Mouse (Mus musculus): Measurements from ENCODE around the gene Atg4a-ps. TPM values are rescaled to one million over a fixed set of nuclear protein-coding genes. Genes with fewer than 3 reads are reported as not detected.
"Not testable (repeated sequence)": the region's sequence is repeated elsewhere in the genome, so short reads cannot be mapped to it uniquely, and the experiment has no call there.

The Atg4a-ps gene
- polyA plus RNA-seq (2015; fragmentation: Nextera tagmentation; extraction: Ambion mirVana), result 0.11 and 0.14 TPM in 2 replicates

DNA sequence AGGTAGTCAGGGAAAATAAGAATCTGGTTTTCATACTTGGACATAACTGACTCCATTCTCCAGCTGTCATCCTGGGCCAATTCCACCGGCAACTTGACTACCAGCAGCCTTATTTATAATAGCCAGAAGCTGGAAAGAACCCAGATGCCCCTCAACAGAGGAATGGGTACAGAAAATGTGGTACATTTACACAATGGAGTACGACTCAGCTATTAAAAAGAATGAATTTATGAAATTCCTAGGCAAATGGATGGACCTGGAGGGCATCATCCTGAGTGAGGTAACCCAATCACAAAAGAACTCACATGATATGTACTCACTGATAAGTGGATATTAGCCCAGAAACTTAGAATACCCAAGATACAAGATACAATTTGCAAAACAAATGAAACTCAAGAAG, at the start of gene Atg4a-ps:
Gene Atg4a-ps, minus strand, starts transcription at position 101 of the 400 bp plus-strand sequence.
- ATAC-seq; H3K27ac ChIP-seq (ENCODE audit: low read depth, low read length); H3K4me3 ChIP-seq (ENCODE audit: low read length); H3K4me2 ChIP-seq (ENCODE audit: low read length); H3K9me3 ChIP-seq (ENCODE audit: control insufficient read depth, low read length); H3K4me1 ChIP-seq (ENCODE audit: control insufficient read depth, insufficient read depth, low read depth, low read length); H3K27me3 ChIP-seq (replicated peaks; ENCODE audit: control insufficient read depth, insufficient read depth, low read length); H3K36me3 ChIP-seq (ENCODE audit: control insufficient read depth, insufficient read depth, low read length); H3K9ac ChIP-seq (ENCODE audit: low read depth, low read length): not testable (repeated sequence)
- 82% methylated on average over 2 of the region's 2 CpGs for WGBS

DNA sequence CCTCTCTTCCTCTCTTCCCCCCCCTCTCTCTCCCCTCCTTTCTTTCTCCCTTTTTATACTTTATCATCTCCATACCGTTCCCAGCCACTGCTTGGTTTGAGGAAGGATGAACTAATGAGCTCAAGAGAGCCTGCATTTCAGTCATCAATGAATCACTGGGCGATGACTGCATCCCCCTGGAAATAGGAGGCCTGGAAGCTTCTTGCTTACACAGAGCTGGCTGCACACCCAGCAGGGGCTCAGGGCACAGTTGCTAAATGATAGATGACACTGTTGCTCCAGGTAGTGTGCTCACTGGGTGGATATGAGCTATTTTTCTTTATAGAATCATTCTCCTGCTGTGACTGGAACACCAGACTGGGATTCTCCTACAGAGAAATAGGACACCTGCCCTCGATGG, 49.7 kb upstream of the Atg4a-ps start:
- Histone ChIP-seq H3K27ac (ENCODE audit: low read depth, low read length) (no peak overlapping the region), H3K9me3 (ENCODE audit: control insufficient read depth, low read length) (no peaks in the 10 kb centered on the region), H3K36me3 (ENCODE audit: control insufficient read depth, insufficient read depth, low read length) (no peaks in the 10 kb centered on the region), H3K4me3 (ENCODE audit: low read length) (no peak overlapping the region), H3K4me1 (ENCODE audit: control insufficient read depth, insufficient read depth, low read depth, low read length) (no peaks in the 10 kb centered on the region), H3K4me2 (ENCODE audit: low read length) (no peak overlapping the region), H3K9ac (ENCODE audit: low read depth, low read length) (no peak overlapping the region), H3K27me3 (replicated peaks; ENCODE audit: control insufficient read depth, insufficient read depth, low read length) (no peaks in the 10 kb centered on the region)
- no peak for ATAC-seq
- 45% methylated on average over 3 of the region's 3 CpGs for WGBS

- Histone ChIP-seq H3K9me3 (ENCODE audit: control insufficient read depth, low read length) (no peaks in the 10 kb centered on the region), H3K36me3 (ENCODE audit: control insufficient read depth, insufficient read depth, low read length) (no peaks in the 10 kb centered on the region), H3K4me3 (ENCODE audit: low read length) (no peak overlapping the region), H3K4me2 (ENCODE audit: low read length) (no peak overlapping the region), H3K27ac (ENCODE audit: low read depth, low read length) (no peak overlapping the region), H3K4me1 (ENCODE audit: control insufficient read depth, insufficient read depth, low read depth, low read length) (no peaks in the 10 kb centered on the region), H3K9ac (ENCODE audit: low read depth, low read length) (no peak overlapping the region), H3K27me3 (replicated peaks; ENCODE audit: control insufficient read depth, insufficient read depth, low read length) (no peaks in the 10 kb centered on the region)
- WGBS, result 74% methylated on average over 3 of the region's 3 CpGs
- ATAC-seq, result no peak
These were observed 44.6 kb upstream of the Atg4a-ps start for GRCm38 (mm10) chr3:103690506-103690905.

- H3K4me1 ChIP-seq (ENCODE audit: control insufficient read depth, insufficient read depth, low read depth, low read length), result no peaks in the 10 kb centered on the region
- H3K27me3 ChIP-seq (replicated peaks; ENCODE audit: control insufficient read depth, insufficient read depth, low read length), result no peaks in the 10 kb centered on the region
- no peaks in the 10 kb centered on the region for H3K9me3 ChIP-seq (ENCODE audit: control insufficient read depth, low read length)
- H3K9ac ChIP-seq (ENCODE audit: low read depth, low read length), result no peak overlapping the region
- 82% methylated on average over 1 of the region's 1 CpGs for WGBS
- H3K4me3 ChIP-seq (ENCODE audit: low read length), result no peak overlapping the region
- no peaks in the 10 kb centered on the region for H3K36me3 ChIP-seq (ENCODE audit: control insufficient read depth, insufficient read depth, low read length)
- no peak overlapping the region for H3K27ac ChIP-seq (ENCODE audit: low read depth, low read length)
- no peak for ATAC-seq
- no peak overlapping the region for H3K4me2 ChIP-seq (ENCODE audit: low read length)
These were observed 43.2 kb upstream of the Atg4a-ps start for GRCm38 (mm10) chr3:103689043-103689442.

DNA sequence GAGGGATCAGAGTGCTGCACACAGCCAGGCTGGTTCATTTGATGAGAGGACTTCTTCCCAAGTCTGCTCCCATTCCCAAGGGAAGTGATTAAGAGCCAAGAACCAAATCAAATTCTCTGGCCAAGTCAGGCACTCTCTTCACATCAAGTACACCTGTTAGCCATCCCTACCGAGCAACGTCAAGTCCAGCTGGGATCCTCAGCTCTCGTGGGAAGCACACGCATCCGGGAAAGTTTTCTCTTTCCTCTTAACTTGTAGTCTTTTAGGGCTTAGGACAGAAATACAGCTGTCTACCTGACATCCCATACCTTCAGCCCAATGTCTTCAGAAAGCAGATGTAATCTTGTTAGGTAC, 38.1 kb upstream of the Atg4a-ps start:
- no peak overlapping the region for H3K4me2 ChIP-seq (ENCODE audit: low read length)

GRCm38 (mm10) chr3:103683234-103683965, 37.5 kb upstream of the Atg4a-ps start:
- peaks cover 8% of the 10 kb centered on the region for H3K4me1 ChIP-seq (ENCODE audit: control insufficient read depth, insufficient read depth, low read depth, low read length)
- no peaks in the 10 kb centered on the region for H3K36me3 ChIP-seq (ENCODE audit: control insufficient read depth, insufficient read depth, low read length)
- no peak overlapping the region for H3K27ac ChIP-seq (ENCODE audit: low read depth, low read length)
- ATAC-seq, result peak; percentile 67
- 3% methylated on average over 21 of the region's 21 CpGs for WGBS
- H3K9me3 ChIP-seq (ENCODE audit: control insufficient read depth, low read length), result no peaks in the 10 kb centered on the region
- H3K4me2 ChIP-seq (ENCODE audit: low read length), result peak overlapping the region; percentile 49
- peak overlapping the region; percentile 43; the same call in 1 of the 2 replicates for H3K9ac ChIP-seq (ENCODE audit: low read depth, low read length)
- H3K4me3 ChIP-seq (ENCODE audit: low read length), result 0 out of 2 replicates have a peak overlapping the region, but pooled peaks have one; percentile 8
- no peaks in the 10 kb centered on the region for H3K27me3 ChIP-seq (replicated peaks; ENCODE audit: control insufficient read depth, insufficient read depth, low read length)

More for the DNA sequence above, 38.1 kb upstream of the Atg4a-ps start:
- peaks cover 8% of the 10 kb centered on the region for H3K4me1 ChIP-seq (ENCODE audit: control insufficient read depth, insufficient read depth, low read depth, low read length)
- no peaks in the 10 kb centered on the region for H3K36me3 ChIP-seq (ENCODE audit: control insufficient read depth, insufficient read depth, low read length)
- H3K9me3 ChIP-seq (ENCODE audit: control insufficient read depth, low read length), result no peaks in the 10 kb centered on the region
- H3K4me3 ChIP-seq (ENCODE audit: low read length), result no peak overlapping the region
- no peak for ATAC-seq
- no peak overlapping the region for H3K9ac ChIP-seq (ENCODE audit: low read depth, low read length)
- no peaks in the 10 kb centered on the region for H3K27me3 ChIP-seq (replicated peaks; ENCODE audit: control insufficient read depth, insufficient read depth, low read length)
- H3K27ac ChIP-seq (ENCODE audit: low read depth, low read length), result no peak overlapping the region
- whole genome bisulfite sequencing, result 48% methylated on average over 5 of the region's 5 CpGs

DNA sequence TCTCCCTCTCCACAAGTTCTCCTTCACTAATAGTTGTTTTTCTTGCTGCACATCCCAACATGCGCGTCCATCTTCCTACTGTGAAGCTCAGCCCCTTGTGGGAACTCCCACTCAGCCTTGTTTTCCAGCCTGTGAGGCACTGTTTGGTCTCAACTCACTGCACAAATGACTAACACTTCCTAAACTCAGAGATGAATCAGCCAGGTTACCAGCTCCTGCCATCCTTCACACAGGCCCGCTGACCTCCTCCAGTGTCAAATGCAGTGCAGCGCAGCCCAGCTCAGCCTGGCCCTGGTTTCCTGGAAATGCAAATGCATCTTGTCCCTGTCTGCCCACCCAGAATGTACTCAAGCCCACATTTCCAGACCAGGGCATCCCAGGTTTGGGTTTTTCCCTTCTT, 36.6 kb upstream of the Atg4a-ps start:
- Histone ChIP-seq H3K4me3 (ENCODE audit: low read length) (no peak overlapping the region), H3K4me1 (ENCODE audit: control insufficient read depth, insufficient read depth, low read depth, low read length) (peaks cover 8% of the 10 kb centered on the region), H3K27ac (ENCODE audit: low read depth, low read length) (no peak overlapping the region), H3K36me3 (ENCODE audit: control insufficient read depth, insufficient read depth, low read length) (no peaks in the 10 kb centered on the region), H3K27me3 (replicated peaks; ENCODE audit: control insufficient read depth, insufficient read depth, low read length) (no peaks in the 10 kb centered on the region), H3K9ac (ENCODE audit: low read depth, low read length) (no peak overlapping the region), H3K9me3 (ENCODE audit: control insufficient read depth, low read length) (no peaks in the 10 kb centered on the region), H3K4me2 (ENCODE audit: low read length) (no peak overlapping the region)
- 52% methylated on average over 4 of the region's 4 CpGs for WGBS
- ATAC-seq, result no peak

GRCm38 (mm10) chr3:103678811-103679210, 32.9 kb upstream of the Atg4a-ps start:
- Histone ChIP-seq H3K4me1 (ENCODE audit: control insufficient read depth, insufficient read depth, low read depth, low read length) (peaks cover 8% of the 10 kb centered on the region), H3K9ac (ENCODE audit: low read depth, low read length) (no peak overlapping the region), H3K27ac (ENCODE audit: low read depth, low read length) (no peak overlapping the region), H3K4me3 (ENCODE audit: low read length) (no peak overlapping the region), H3K36me3 (ENCODE audit: control insufficient read depth, insufficient read depth, low read length) (no peaks in the 10 kb centered on the region), H3K27me3 (replicated peaks; ENCODE audit: control insufficient read depth, insufficient read depth, low read length) (no peaks in the 10 kb centered on the region), H3K4me2 (ENCODE audit: low read length) (no peak overlapping the region), H3K9me3 (ENCODE audit: control insufficient read depth, low read length) (no peaks in the 10 kb centered on the region)
- no peak for ATAC-seq
- 20% methylated on average over 6 of the region's 6 CpGs for WGBS

GRCm38 (mm10) chr3:103672716-103673115, 26.8 kb upstream of the Atg4a-ps start:
- Histone ChIP-seq H3K9ac (ENCODE audit: low read depth, low read length) (no peak overlapping the region), H3K9me3 (ENCODE audit: control insufficient read depth, low read length) (no peaks in the 10 kb centered on the region), H3K27ac (ENCODE audit: low read depth, low read length) (no peak overlapping the region), H3K4me2 (ENCODE audit: low read length) (no peak overlapping the region), H3K27me3 (replicated peaks; ENCODE audit: control insufficient read depth, insufficient read depth, low read length) (no peaks in the 10 kb centered on the region), H3K4me3 (ENCODE audit: low read length) (no peak overlapping the region), H3K4me1 (ENCODE audit: control insufficient read depth, insufficient read depth, low read depth, low read length) (no peaks in the 10 kb centered on the region), H3K36me3 (ENCODE audit: control insufficient read depth, insufficient read depth, low read length) (no peaks in the 10 kb centered on the region)
- 66% methylated on average over 7 of the region's 7 CpGs for WGBS
- ATAC-seq, result no peak

Data from hindbrain, embryonic 16.5 days (tissue).